In the genomic region with DNA sequence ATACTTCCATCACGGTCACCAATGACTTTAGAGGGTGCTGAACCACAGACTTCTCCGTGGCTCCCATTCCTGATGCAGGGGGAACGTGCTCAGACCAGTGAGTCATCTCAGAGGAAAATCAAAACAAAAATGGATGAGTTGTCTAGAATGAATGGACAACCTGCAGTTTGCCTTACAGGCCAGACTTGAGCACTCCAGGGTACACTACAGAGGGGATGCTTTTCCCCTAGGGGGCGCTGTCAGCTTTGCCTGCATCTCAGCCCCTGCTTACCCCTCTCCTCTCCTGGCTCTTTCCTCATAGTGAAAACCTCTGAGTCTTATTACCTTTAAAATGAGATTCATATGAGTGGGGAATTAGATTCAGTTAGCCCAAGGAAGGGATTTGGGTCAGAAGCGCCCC, we compare ENCODE assay signal across 8 mouse cellular contexts.
DNase-seq lines count a peak whose midpoint lies in the region; ATAC-seq and TF ChIP-seq lines count a peak whose summit lies in the region.

No protein-coding gene starts in this region.

- no peak for TF ChIP-seq POLR2A in thymus, adult 2 months (IDR thresholded peaks at IDR 0.05; ENCODE audit: control insufficient read depth, extremely low read depth, insufficient read depth, low read length, poor library complexity)

- H3K27me3 ChIP-seq in forebrain, embryonic 10.5 days (ENCODE audit: poor library complexity, severe bottlenecking): no peaks in the 10 kb centered on the region
- H3K27me3 ChIP-seq in forebrain, embryonic 15.5 days: no peaks in the 10 kb centered on the region
- no peaks in the 10 kb centered on the region for H3K27me3 ChIP-seq in thymus, adult 2 months (ENCODE audit: control insufficient read depth, insufficient read depth, low read length)

- 45% methylated on average over 5 of the region's 5 CpGs for WGBS in forebrain, embryonic 10.5 days
- 41% methylated on average over 5 of the region's 5 CpGs for WGBS in forebrain, embryonic 15.5 days
- 59% methylated on average over 5 of the region's 5 CpGs for WGBS in thymus, adult 2 months

- no peak for ATAC-seq in forebrain, embryonic 15.5 days (replicated peaks)

- no peak overlapping the region for H3K4me3 ChIP-seq in forebrain, embryonic 10.5 days
- no peak overlapping the region for H3K4me3 ChIP-seq in forebrain, embryonic 15.5 days
- no peak overlapping the region for H3K4me3 ChIP-seq in thymus, adult 2 months (ENCODE audit: control insufficient read depth, insufficient read depth, low read length)

- H3K4me2 ChIP-seq in forebrain, embryonic 15.5 days (replicated peaks): no peak overlapping the region

- no peak overlapping the region for H3K27ac ChIP-seq in forebrain, embryonic 10.5 days
- H3K27ac ChIP-seq in forebrain, embryonic 15.5 days (replicated peaks): no peak overlapping the region
- no peak overlapping the region for H3K27ac ChIP-seq in thymus, adult 2 months (ENCODE audit: control insufficient read depth, insufficient read depth, low read length)

- H3K9me3 ChIP-seq in forebrain, embryonic 10.5 days: no peaks in the 10 kb centered on the region; the same call in 1 of the 2 replicates
- H3K9me3 ChIP-seq in forebrain, embryonic 15.5 days: no peaks in the 10 kb centered on the region

- peak; percentile 25; the same call in 1 of the 2 replicates for TF ChIP-seq CTCF in thymus, adult 2 months (IDR thresholded peaks at IDR 0.05; ENCODE audit: borderline replicate concordance, control insufficient read depth, extremely low read depth, insufficient read depth, low read length, poor library complexity)

- no peak overlapping the region for H3K9ac ChIP-seq in forebrain, embryonic 15.5 days (replicated peaks)

- no peaks in the 10 kb centered on the region for H3K36me3 ChIP-seq in forebrain, embryonic 10.5 days (replicated peaks)
- H3K36me3 ChIP-seq in forebrain, embryonic 15.5 days: no peaks in the 10 kb centered on the region
- H3K36me3 ChIP-seq in thymus, adult 2 months (ENCODE audit: control insufficient read depth, insufficient read depth, low read length): no peaks in the 10 kb centered on the region

- peak; percentile 52 for DNase-seq in forebrain, embryonic 10.5 days (ENCODE audit: extremely low spot score, low spot score)
- peak; percentile 2 to 9 for DNase-seq in B cell, adult 2 months
- DNase-seq in c-Kit-positive CD71-negative TER-119-negative erythroid progenitor cells, embryonic 14.5 days (ENCODE audit: low read depth): peak; percentile 9
- peak; percentile 71 for DNase-seq in gastrocnemius, postnatal 10 days
- peak; percentile 78 to 82 for DNase-seq in layer of hippocampus, postnatal 10 days (ENCODE audit: low spot score in 2 of 2)
- peak; percentile 61 for DNase-seq in mesoderm, embryonic 11.5 days (ENCODE audit: low read depth, low spot score)
- DNase-seq in thymus, adult 2 months: peak; percentile 75

- H3K4me1 ChIP-seq in forebrain, embryonic 10.5 days: peaks cover 6% of the 10 kb centered on the region
- peaks cover 15% of the 10 kb centered on the region; the same call in 1 of the 2 replicates for H3K4me1 ChIP-seq in forebrain, embryonic 15.5 days
- peaks cover 32% of the 10 kb centered on the region for H3K4me1 ChIP-seq in thymus, adult 2 months (replicated peaks; ENCODE audit: control insufficient read depth, insufficient read depth, low read length)

Comparison
In these comparisons a context has a peak if more than half of its experiments do, and no peak if none do; other contexts are left out.
1. DNase-seq: peak in every context shown above with its lines; median percentile 80 in layer of hippocampus, postnatal 10 days; 75 in thymus, adult 2 months; 71 in gastrocnemius, postnatal 10 days; 61 in mesoderm, embryonic 11.5 days; 52 in forebrain, embryonic 10.5 days; 9 in c-Kit-positive CD71-negative TER-119-negative erythroid progenitor cells, embryonic 14.5 days; 6 in B cell, adult 2 months.